Mouse (Mus musculus): ENCODE measurements at regions not wholly inside any gene's neighbourhood (a gene's known extent, or its start where the extent isn't known, plus 50 kb on each side); places are given as distances from the start of the nearest gene placed in this dataset.

DNA sequence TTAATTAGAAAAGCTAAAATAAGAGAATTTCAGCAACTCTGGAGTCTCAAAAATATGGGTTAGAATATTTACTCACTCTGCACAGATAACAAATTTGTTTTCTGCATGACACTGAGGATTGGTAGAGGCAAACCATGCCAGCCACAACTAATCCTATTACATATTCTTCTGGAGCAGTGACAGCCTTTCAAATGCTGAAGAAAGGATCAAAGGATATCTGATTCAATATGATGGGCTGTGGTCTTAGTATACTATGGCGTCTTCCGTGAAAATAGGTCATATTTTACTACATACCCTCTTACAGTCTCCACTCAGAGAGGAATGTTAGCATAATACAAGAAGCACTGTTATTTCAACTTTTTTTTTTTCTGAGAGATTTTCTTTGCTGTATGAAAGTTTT is 1375.1 kb upstream of the Zeb2 start:
- DNase-seq (ENCODE audit: extremely low read depth, insufficient read length, low spot score) = no peak

GRCm38 (mm10) chr2:46491081-46491480 is 1373.9 kb upstream of the Zeb2 start:
- peak; percentile 31 for DNase-seq (ENCODE audit: extremely low read depth, insufficient read length, low spot score)

- no peak for DNase-seq (ENCODE audit: extremely low read depth, insufficient read length, low spot score)
Measured at GRCm38 (mm10) chr2:46468936-46469629, 1351.9 kb upstream of the Zeb2 start.

DNA sequence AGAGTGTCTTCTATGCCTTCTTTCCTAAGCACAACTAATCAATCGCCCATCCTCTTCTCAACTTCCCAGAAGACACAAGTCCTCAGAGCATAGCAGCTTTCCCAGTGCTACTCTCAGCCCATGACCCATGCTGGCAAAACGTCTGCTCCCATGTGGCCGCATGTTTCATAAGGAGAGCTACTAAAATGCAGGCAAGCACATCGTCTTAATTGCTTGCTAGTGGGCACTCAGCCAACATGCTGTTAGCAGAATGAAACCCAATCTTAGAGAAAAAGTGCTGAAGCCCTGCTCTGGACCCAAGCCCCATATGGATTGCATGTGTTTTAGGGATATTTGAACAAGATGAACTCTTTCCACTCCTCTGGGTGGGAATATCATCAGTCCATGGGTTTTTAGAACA is 1348.2 kb upstream of the Zeb2 start:
- no peak for DNase-seq (ENCODE audit: extremely low read depth, insufficient read length, low spot score)

DNA sequence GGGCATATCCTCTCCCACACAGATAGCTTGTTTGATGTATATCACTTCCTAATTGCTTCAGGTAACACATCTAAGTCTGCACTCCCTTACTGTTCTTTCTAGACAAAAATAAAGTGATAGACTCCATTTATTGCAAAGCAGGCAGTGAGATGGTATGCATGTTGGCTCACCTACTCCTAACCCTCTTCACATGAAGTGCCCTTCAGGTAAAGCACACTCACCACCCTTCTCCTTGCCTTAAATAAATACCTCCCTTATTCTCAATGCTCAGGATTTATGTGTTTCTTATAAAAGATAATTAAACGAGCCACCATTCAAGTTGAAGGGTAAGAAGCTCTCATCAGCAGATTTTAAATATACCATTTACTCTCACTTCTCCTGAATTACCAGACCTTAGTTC is 1347.7 kb upstream of the Zeb2 start:
- DNase-seq (ENCODE audit: extremely low read depth, insufficient read length, low spot score) = no peak

DNA sequence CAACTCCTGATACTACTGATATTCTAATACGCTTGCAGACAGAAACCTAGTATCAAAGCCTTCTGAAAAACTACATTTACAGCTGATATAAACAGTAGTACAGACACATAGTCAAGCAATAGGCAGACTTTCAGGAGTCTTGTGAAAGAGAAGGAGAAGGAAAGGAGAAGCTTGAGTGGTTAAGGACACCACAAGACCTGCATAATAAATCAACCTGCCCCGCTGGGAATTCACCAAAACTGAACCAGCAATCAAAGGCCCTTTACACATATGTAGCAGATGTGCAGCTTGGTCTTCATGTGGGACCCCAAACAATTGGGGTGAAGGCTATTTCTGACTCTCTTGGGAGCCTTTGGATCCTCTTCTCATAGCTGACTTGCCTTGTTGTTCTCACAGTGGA is 1345.5 kb upstream of the Zeb2 start:
- DNase-seq (ENCODE audit: extremely low read depth, insufficient read length, low spot score) = no peak

GRCm38 (mm10) chr2:46450698-46451097 is 1333.5 kb upstream of the Zeb2 start:
- no peak for DNase-seq (ENCODE audit: extremely low read depth, insufficient read length, low spot score)

DNA sequence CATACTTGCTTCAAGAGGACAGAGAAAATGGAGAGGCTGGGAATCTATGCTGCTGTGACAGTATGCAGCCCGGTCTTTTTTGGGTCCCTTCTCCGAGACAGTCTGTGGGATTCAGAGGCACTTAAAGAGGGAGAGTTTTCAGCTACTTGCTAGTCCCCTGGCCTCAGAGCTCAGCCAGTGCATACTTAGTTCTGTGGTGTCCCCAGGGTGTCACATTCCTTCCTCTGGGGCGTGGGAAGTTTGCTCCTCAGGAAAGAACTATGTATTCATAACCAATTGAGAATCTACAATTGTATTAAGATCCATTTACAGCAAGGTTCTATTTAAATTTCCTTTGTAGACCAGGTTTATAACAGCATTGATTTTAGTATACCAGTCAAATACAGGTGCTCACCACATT is 1328.1 kb upstream of the Zeb2 start:
- peak; percentile 7 for DNase-seq (ENCODE audit: extremely low read depth, insufficient read length, low spot score)

- DNase-seq (ENCODE audit: extremely low read depth, insufficient read length, low spot score) = peak; percentile 67
Measured at GRCm38 (mm10) chr2:46443686-46444180, 1326.5 kb upstream of the Zeb2 start.

DNA sequence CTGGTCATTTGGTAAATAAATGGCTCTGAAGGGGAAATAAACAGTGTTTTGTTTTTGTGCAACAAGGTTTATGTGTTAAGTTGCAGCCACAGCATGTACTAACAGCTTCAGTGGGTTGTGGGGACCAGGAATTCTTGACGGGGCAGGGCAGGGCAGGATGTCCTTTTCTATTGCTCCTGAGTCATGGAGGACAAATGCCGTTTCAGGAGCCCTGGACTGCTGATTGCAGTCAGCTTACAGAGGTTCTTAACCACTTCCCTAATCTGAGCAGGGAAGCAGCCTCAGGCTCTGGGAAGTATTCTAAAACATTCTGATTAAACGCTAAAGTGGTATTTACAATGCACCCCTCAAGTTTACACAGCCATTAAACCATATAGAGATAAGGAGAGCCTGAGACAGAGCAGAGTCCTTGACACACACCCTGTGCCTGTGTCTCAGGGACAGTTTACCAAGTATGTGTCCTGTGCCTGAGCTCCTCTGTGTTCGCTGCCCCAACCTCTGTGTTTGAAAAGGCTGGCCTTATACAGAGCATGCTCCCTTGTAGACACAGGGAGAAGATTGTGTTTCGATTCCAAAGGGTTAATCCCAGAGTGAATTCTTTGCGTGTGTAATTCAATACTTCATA is 1326.0 kb upstream of the Zeb2 start:
- peak; percentile 61 for DNase-seq (ENCODE audit: extremely low read depth, insufficient read length, low spot score)

DNA sequence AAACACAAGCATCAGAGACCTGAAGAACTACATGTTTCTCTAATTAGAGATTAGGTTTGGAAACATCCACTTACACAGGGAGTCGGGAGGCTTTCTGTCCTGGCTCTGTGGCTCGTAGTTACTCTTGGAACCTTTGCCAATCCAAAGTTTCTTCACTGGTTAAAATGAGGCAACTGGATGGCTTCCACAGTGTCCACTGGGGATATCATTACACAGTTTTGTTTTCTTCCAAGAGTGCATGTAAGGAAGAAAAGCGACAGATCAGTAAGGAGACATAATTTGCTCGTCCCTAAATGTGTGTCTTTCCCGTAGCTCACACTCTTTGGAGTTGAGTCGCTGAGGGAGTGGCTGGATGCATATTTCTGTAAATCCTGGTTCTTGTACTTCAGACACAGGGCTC is 1325.4 kb upstream of the Zeb2 start:
- peak; percentile 32 for DNase-seq (ENCODE audit: extremely low read depth, insufficient read length, low spot score)

DNA sequence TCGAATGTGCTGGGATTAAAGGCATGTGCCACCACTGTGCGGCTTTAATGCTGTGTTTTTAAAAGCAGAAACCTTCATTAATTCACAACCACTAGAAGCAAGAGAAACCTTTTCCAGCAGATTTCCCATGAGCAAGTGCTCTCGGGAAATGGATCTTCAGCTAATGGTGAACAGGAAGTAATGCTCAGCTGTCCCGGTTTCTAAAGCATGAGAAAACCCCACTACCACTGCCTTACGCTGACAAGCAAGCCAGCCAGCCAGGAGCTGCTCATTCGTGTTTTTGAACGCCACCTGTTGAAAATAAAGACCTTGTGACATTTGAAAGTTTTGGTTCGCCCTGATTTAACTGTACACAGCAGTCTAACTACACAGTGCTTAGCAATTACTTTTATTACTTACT is 1324.7 kb upstream of the Zeb2 start:
- peak; percentile 13 for DNase-seq (ENCODE audit: extremely low read depth, insufficient read length, low spot score)

GRCm38 (mm10) chr2:46441348-46441747 is 1324.2 kb upstream of the Zeb2 start:
- no peak for DNase-seq (ENCODE audit: extremely low read depth, insufficient read length, low spot score)

DNA sequence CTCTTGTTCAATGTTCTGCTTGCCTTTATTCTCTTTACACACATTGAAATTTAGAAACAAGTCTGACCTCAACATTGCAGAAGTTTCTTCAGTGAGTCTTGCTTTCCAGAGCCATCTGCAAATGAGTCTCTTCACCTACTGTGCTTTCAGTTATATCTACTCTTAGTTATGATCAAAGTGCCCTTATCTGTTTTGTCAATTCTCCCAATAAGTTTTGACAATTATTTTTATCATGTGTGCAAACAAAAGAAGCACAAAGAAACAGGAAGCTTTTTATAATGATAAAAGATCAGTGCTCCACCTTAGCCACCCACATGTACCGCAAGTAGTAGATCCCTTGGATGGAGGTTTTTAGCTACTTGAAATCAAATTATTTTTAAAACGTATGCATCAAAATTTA is 1322.8 kb upstream of the Zeb2 start:
- no peak for DNase-seq (ENCODE audit: extremely low read depth, insufficient read length, low spot score)

- no peak for DNase-seq (ENCODE audit: extremely low read depth, insufficient read length, low spot score)
Measured at GRCm38 (mm10) chr2:46418281-46418680, 1301.1 kb upstream of the Zeb2 start.

DNA sequence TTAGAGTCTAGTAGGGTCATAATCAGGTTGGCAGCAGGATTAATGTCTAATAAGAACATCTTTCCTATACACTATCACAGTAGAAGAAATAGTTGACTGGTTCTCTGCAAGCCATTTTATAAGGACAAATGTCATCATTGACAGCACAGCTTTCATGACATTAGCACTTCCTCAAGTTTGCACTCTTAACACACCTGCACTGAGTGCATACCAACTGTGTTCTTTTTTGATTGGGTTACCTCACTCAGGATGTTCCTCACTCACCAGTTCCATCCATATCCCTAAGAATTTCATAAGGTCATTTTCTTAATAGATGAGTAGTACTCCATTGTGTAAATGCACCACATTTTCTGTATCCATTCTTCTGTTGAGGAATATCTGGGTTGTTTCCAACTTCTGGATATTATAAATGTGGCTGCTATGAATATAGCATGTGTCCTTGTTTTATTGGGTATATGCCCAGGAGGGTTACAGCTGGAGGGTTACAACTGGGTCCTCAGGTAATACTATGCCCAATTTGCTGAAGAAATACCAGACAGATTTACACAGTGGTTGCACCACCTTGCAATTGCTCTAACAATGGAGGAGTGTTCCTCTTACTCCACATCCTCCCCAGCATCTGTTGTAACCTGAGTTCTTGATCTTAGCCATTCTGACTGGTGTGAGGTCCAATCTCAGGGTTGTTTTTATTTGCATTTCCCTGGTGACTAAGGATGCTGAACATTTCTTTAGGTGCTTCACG is 1285.3 kb upstream of the Zeb2 start:
- DNase-seq (ENCODE audit: extremely low read depth, insufficient read length, low spot score) = no peak

DNA sequence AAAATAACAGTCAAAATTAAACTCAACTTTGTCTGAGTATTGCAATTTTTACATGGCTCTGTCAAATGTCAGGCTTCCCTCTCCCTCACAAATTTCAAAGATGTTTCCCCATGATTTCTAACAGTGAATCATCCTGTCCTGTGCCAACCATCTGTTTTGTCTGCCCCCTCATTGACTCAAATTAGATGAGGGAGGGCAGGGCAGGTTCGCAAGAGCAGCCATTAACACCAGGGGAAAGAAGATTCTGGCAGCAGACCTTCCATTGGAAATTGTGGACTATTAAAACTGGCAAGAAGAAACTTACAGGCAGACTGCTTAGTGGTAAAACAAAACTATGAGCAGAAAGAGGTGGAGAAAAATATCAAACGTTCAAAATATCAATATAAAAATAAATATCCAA is 1277.0 kb upstream of the Zeb2 start:
- DNase-seq (ENCODE audit: extremely low read depth, insufficient read length, low spot score) = no peak

DNA sequence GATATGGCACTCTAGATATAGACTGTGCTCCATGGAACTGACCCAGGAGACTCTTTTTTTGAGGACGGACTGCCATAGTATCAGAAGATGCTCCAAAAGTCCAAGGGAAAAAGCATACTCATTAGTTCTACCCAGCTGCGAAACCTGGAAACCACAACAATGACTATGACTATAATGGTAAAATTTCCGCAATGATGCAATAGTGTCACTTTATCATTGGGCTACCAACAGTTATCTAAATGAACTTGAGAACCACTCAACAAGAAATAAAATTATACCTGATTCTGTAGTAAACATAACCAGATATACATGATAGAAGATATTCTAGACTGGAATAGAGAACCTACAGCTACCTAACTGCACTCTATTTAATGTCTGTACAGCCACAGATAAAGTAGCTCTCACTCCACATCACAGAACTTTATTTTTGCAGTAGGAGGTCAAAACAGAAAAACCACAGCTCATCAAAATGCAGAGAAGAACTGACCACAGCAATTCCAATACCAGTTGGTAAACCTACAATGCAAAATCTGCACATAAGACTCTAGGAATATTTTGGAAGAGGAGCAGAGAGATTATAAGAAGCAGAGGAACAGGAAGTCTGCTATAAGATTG is 1255.8 kb upstream of the Zeb2 start:
- DNase-seq (ENCODE audit: extremely low read depth, insufficient read length, low spot score) = no peak

DNA sequence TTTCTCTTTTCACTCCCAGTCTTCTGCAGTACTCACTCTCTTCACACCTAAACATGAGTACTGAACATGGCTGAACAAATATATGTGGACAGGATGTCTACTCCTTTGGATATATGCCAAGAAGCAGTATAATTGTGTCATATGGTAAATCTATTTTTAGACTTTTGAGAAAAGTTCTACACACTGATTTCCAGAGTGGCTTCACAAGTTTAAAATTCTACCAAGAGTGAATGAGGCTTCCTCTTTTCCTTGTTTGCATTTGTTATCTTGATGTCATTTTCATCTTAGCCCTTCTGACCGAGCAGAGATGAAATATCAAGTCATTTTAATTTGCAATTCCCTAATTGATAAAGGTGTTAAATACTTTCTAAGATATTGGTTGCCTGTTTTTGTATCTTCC is 1254.6 kb upstream of the Zeb2 start:
- no peak for DNase-seq (ENCODE audit: extremely low read depth, insufficient read length, low spot score)

- peak; percentile 3 for DNase-seq (ENCODE audit: extremely low read depth, insufficient read length, low spot score)
Measured at GRCm38 (mm10) chr2:46370949-46371348, 1253.8 kb upstream of the Zeb2 start.

- no peak for DNase-seq (ENCODE audit: extremely low read depth, insufficient read length, low spot score)
Measured at GRCm38 (mm10) chr2:46368882-46369281, 1251.7 kb upstream of the Zeb2 start.

All from 3134 (cell line).